Mouse (Mus musculus) midbrain, embryonic 14.5 days (tissue): ENCODE results near the gene Tgm1. TPM values are rescaled to one million over a fixed set of nuclear protein-coding genes. Genes with fewer than 3 reads are reported as not detected.

Experiments
- ATAC-seq: fragments of 200-750 bp; cut with Nextera tagmentation; 2 replicates; pipeline ENCODE4 v1.8.0; 2017; ENCODE audit warnings: moderate number of reproducible peaks, moderate library complexity; ENCODE audit not compliant: low FRiP score, low TSS enrichment
- DNase-seq: peaks from one replicate; pipeline ENCODE4 v3.0.0-alpha.2; 2015
- H3K27ac ChIP-seq: fragments of 300-500 bp; sonication (generic); replicated peaks from 2 replicates; pipeline ENCODE4 v1.5.1; 2014; ENCODE audit warnings: mild to moderate bottlenecking, low read depth, low read length, moderate library complexity
- H3K27me3 ChIP-seq: fragments of 300-500 bp; sonication (generic); 2 replicates; pipeline ENCODE4 v1.6.1; 2014; ENCODE audit warnings: low read length, control low read depth, mixed read lengths; ENCODE audit not compliant: control insufficient read depth, insufficient read depth
- H3K36me3 ChIP-seq: fragments of 300-500 bp; sonication (generic); 2 replicates; pipeline ENCODE4 v1.6.1; 2014; ENCODE audit warnings: low read length, control low read depth; ENCODE audit not compliant: control insufficient read depth, insufficient read depth
- H3K4me1 ChIP-seq: fragments of 300-500 bp; sonication (generic); 2 replicates; pipeline ENCODE4 v1.6.1; 2014; ENCODE audit warnings: mild to moderate bottlenecking, antibody characterized with exemption, low read length, control low read depth; ENCODE audit not compliant: control insufficient read depth, insufficient read depth
- H3K4me2 ChIP-seq: fragments of 300-500 bp; sonication (generic); 2 replicates; pipeline ENCODE4 v1.6.1; 2014; ENCODE audit warnings: mild to moderate bottlenecking, low read length, moderate library complexity
- H3K4me3 ChIP-seq: fragments of 300-500 bp; sonication (generic); replicated peaks from 2 replicates; pipeline ENCODE4 v1.5.1; 2014; ENCODE audit warnings: low read depth, low read length
- H3K9ac ChIP-seq: fragments of 300-500 bp; sonication (generic); replicated peaks from 2 replicates; pipeline ENCODE4 v1.6.1; 2014; ENCODE audit warnings: mild to moderate bottlenecking, low read length, moderate library complexity
- H3K9me3 ChIP-seq: fragments of 300-500 bp; sonication (generic); 2 replicates; pipeline ENCODE4 v1.6.1; 2016; ENCODE audit warnings: low read length, control low read depth, mixed read lengths; ENCODE audit not compliant: control insufficient read depth
- WGBS: fragments of 180-500 bp; shearing (Covaris S2); extraction: QIAGEN DNeasy Blood & Tissue Kit; methylation state at CpG from one replicate; pipeline ENCODE4 v1.1.7; 2014; 5-methylcytosine and 5-hydroxymethylcytosine counted together
- polyA plus RNA-seq: library from polyadenylated mRNA; unstranded; fragments of >200 nt; fragmentation: Nextera tagmentation; extraction: Ambion mirVana; gene quantifications from 2 replicates; pipeline ENCODE4 v1.2.1, GENCODE M21; 2014

The Tgm1 gene
- polyA plus RNA-seq, 1 experiment from 2014 or later = 0.14 TPM

- H3K9ac ChIP-seq = no peak overlapping the region
- no peaks in the 10 kb centered on the region for H3K36me3 ChIP-seq
- H3K9me3 ChIP-seq = no peaks in the 10 kb centered on the region
- no peaks in the 10 kb centered on the region for H3K27me3 ChIP-seq
- H3K4me3 ChIP-seq = no peak overlapping the region
- WGBS = 94% methylated on average over 7 of the region's 7 CpGs
- no peak overlapping the region for H3K27ac ChIP-seq
- H3K4me1 ChIP-seq = no peaks in the 10 kb centered on the region
- no peak overlapping the region for H3K4me2 ChIP-seq
- ATAC-seq = no peak
- no peak for DNase-seq
Measured at GRCm38 (mm10) chr14:55651528-55651927, 62.2 kb downstream of the Tgm1 start.

Other genes with a start within 250 kb of the Tgm1 start
- 11.5 and 13.3 TPM in 2 replicates for gene Dhrs4, start 235.2 kb downstream of the Tgm1 start, polyA plus RNA-seq
- 34.7 and 34.8 TPM in 2 replicates for gene Carmil3, start 223.3 kb downstream of the Tgm1 start, polyA plus RNA-seq
- gene Cpne6, start 203.5 kb downstream of the Tgm1 start, polyA plus RNA-seq = 0.74 and 1.4 TPM in 2 replicates
- gene Nrl, start 188.9 kb downstream of the Tgm1 start, polyA plus RNA-seq = 0.24 TPM in 1 of 2 replicates, not detected in the other
- gene Pck2, start 173.7 kb downstream of the Tgm1 start, polyA plus RNA-seq = 15.8 and 16.2 TPM in 2 replicates
- gene Dcaf11, start 153.9 kb downstream of the Tgm1 start, polyA plus RNA-seq = 133 and 134 TPM in 2 replicates
- gene A730061H03Rik, start 153.5 kb downstream of the Tgm1 start, polyA plus RNA-seq = 1.7 and 2.1 TPM in 2 replicates
- gene Fitm1, start 138.3 kb downstream of the Tgm1 start, polyA plus RNA-seq = not detected in 2 replicates
- 189 and 217 TPM in 2 replicates for gene Psme1, start 135.8 kb downstream of the Tgm1 start, polyA plus RNA-seq
- 17.3 and 32.8 TPM in 2 replicates for gene Emc9, start 128.6 kb downstream of the Tgm1 start, polyA plus RNA-seq
- gene Psme2, start 122.8 kb downstream of the Tgm1 start, polyA plus RNA-seq = 165 and 182 TPM in 2 replicates
- gene Rnf31, start 122.2 kb downstream of the Tgm1 start, polyA plus RNA-seq = 15.6 and 17.1 TPM in 2 replicates
- 7.2 and 11.5 TPM in 2 replicates for gene Irf9, start 110.4 kb downstream of the Tgm1 start, polyA plus RNA-seq
- gene Rec8, start 95.9 kb downstream of the Tgm1 start, polyA plus RNA-seq = 2.6 and 8.2 TPM in 2 replicates
- gene Ipo4, start 78.0 kb downstream of the Tgm1 start, polyA plus RNA-seq = 107 and 111 TPM in 2 replicates
- 2.6 and 4.1 TPM in 2 replicates for gene Gm49378, start 76.0 kb downstream of the Tgm1 start, polyA plus RNA-seq
- 44.7 and 53.8 TPM in 2 replicates for gene Tm9sf1, start 70.1 kb downstream of the Tgm1 start, polyA plus RNA-seq
- 0.35 and 0.47 TPM in 2 replicates for gene Tssk4, start 63.7 kb downstream of the Tgm1 start, polyA plus RNA-seq
- gene Mdp1, start 53.4 kb downstream of the Tgm1 start, polyA plus RNA-seq = 74.8 and 78.9 TPM in 2 replicates
- 41.0 and 42.3 TPM in 2 replicates for gene Gmpr2, start 42.0 kb downstream of the Tgm1 start, polyA plus RNA-seq
- 529 and 660 TPM in 2 replicates for gene Nedd8, start 41.8 kb downstream of the Tgm1 start, polyA plus RNA-seq
- gene Tinf2, start 32.1 kb downstream of the Tgm1 start, polyA plus RNA-seq = 23.4 and 26.9 TPM in 2 replicates
- gene Rabggta, start 8.3 kb upstream of the Tgm1 start, polyA plus RNA-seq = 39.4 and 48.5 TPM in 2 replicates
- 60.1 and 65.1 TPM in 2 replicates for gene Dhrs1, start 31.8 kb upstream of the Tgm1 start, polyA plus RNA-seq
- gene Nop9, start 31.8 kb upstream of the Tgm1 start, polyA plus RNA-seq = 25.0 and 31.2 TPM in 2 replicates
- gene Cideb, start 44.5 kb upstream of the Tgm1 start, polyA plus RNA-seq = 0.18 and 0.19 TPM in 2 replicates
- 0.32 and 0.69 TPM in 2 replicates for gene Ltb4r2, start 47.5 kb upstream of the Tgm1 start, polyA plus RNA-seq
- gene Ltb4r1, start 52.0 kb upstream of the Tgm1 start, polyA plus RNA-seq = 0.77 TPM in 1 of 2 replicates, not detected in the other
- gene Adcy4, start 70.2 kb upstream of the Tgm1 start, polyA plus RNA-seq = 2.4 and 3.2 TPM in 2 replicates
- 0.77 and 1.8 TPM in 2 replicates for gene Ripk3, start 74.9 kb upstream of the Tgm1 start, polyA plus RNA-seq
- 6.2 and 8.7 TPM in 2 replicates for gene Nfatc4, start 109.2 kb upstream of the Tgm1 start, polyA plus RNA-seq
- 6.5 and 11.2 TPM in 2 replicates for gene Nynrin, start 140.1 kb upstream of the Tgm1 start, polyA plus RNA-seq
- 0.19 and 0.20 TPM in 2 replicates for gene Cbln3, start 170.5 kb upstream of the Tgm1 start, polyA plus RNA-seq
- gene Khnyn, start 171.0 kb upstream of the Tgm1 start, polyA plus RNA-seq = 6.5 and 7.1 TPM in 2 replicates
- gene Sdr39u1, start 186.4 kb upstream of the Tgm1 start, polyA plus RNA-seq = 125 and 142 TPM in 2 replicates
- 0.26 TPM in 1 of 2 replicates, not detected in the other for gene Cma1, start 230.7 kb upstream of the Tgm1 start, polyA plus RNA-seq
- gene Cma2, start 237.1 kb upstream of the Tgm1 start, polyA plus RNA-seq = not detected in 2 replicates